Mouse (Mus musculus): ENCODE results near the gene Cyp4x1.

Gene Cyp4x1

GRCm38 (mm10) chr4:115056921-115057673 is 77.0 kb downstream of the Cyp4x1 start:
- DNase-seq (ENCODE audit: low read depth): no peak

GRCm38 (mm10) chr4:115056371-115056920 is 77.6 kb downstream of the Cyp4x1 start, which contains the start of gene Tal1:
Gene Tal1, plus strand, starts transcription at chr4:115056426.
- no peak for DNase-seq (ENCODE audit: low read depth)
